Mouse (Mus musculus) heart, postnatal 0 days (tissue): ENCODE data around the gene Flt3l. TPM values are rescaled to one million over a fixed set of nuclear protein-coding genes. Genes with fewer than 3 reads are reported as not detected.
A peak's percentile ranks its signal among the peaks of the same experiment; 100 is the strongest.

Experiments
- ATAC-seq: fragments of 200-750 bp; cut with Nextera tagmentation; 2 replicates; pipeline ENCODE4 v1.8.0; 2017; ENCODE audit warnings: low read depth, moderate number of reproducible peaks, moderate library complexity; ENCODE audit not compliant: insufficient read depth
- DNase-seq: peaks from one replicate; pipeline ENCODE4 v3.0.0-alpha.2; 2016; ENCODE audit warnings: low spot score
- H3K27ac ChIP-seq: fragments of 300-500 bp; sonication (generic); 2 replicates; pipeline ENCODE4 v1.5.1; 2014; ENCODE audit warnings: low read depth, mild to moderate bottlenecking
- H3K27me3 ChIP-seq: fragments of 300-500 bp; sonication (generic); 2 replicates; pipeline ENCODE4 v1.6.1; 2014; ENCODE audit warnings: low read length, mixed read lengths; ENCODE audit not compliant: control insufficient read depth, insufficient read depth
- H3K36me3 ChIP-seq: fragments of 300-500 bp; sonication (generic); replicated peaks from 2 replicates; pipeline ENCODE4 v1.6.1; 2014; ENCODE audit warnings: low read length, mixed read lengths; ENCODE audit not compliant: control insufficient read depth, insufficient read depth
- H3K4me1 ChIP-seq: fragments of 300-500 bp; sonication (generic); 2 replicates; pipeline ENCODE4 v1.6.1; 2014; ENCODE audit warnings: antibody characterized with exemption; ENCODE audit not compliant: control insufficient read depth, insufficient read depth
- H3K4me2 ChIP-seq: fragments of 300-500 bp; sonication (generic); 2 replicates; pipeline ENCODE4 v1.6.1; 2014; ENCODE audit warnings: low read depth, mild to moderate bottlenecking, low read length, moderate library complexity
- H3K4me3 ChIP-seq: fragments of 300-500 bp; sonication (generic); 2 replicates; pipeline ENCODE4 v1.5.1; 2014; ENCODE audit warnings: low read depth, low read length
- H3K9ac ChIP-seq: fragments of 300-500 bp; sonication (generic); replicated peaks from 2 replicates; pipeline ENCODE4 v1.6.1; 2014; ENCODE audit warnings: low read depth, low read length, mixed read lengths
- H3K9me3 ChIP-seq: fragments of 300-500 bp; sonication (generic); replicated peaks from 2 replicates; pipeline ENCODE4 v1.6.1; 2016; ENCODE audit warnings: low read length; ENCODE audit not compliant: control insufficient read depth
- CTCF ChIP-seq: IDR thresholded peaks from 2 replicates; pipeline ENCODE4 v1.5.1; 2016; ENCODE audit warnings: antibody characterized with exemption, control low read depth, low read depth
- EP300 ChIP-seq: IDR thresholded peaks from 2 replicates; pipeline ENCODE4 v1.6.1; 2016; ENCODE audit warnings: antibody characterized with exemption, low read depth
- WGBS: fragments of 180-500 bp; shearing (Covaris S2); extraction: QIAGEN DNeasy Blood & Tissue Kit; methylation state at CpG from one replicate; pipeline ENCODE4 v1.1.7; 2014; 5-methylcytosine and 5-hydroxymethylcytosine counted together
- microRNA counts: library from miRNA; unstranded; fragments of <30 nt; microRNA quantifications from one replicate; lab custom pipeline; 2015
- microRNA-seq: library from miRNA; unstranded; fragments of <30 nt; microRNA quantifications from one replicate; pipeline ENCODE4, GENCODE M21; 2016
- polyA plus RNA-seq: library from polyadenylated mRNA; unstranded; fragments of >200 nt; fragmentation: Nextera tagmentation; extraction: Ambion mirVana; gene quantifications from 2 replicates; pipeline ENCODE4 v1.2.1, GENCODE M21; 2015
- total RNA-seq: library from RNA; depleted of rRNA; stranded (reverse); fragments of >200 nt; gene quantifications from 2 replicates; pipeline ENCODE4 v1.2.3, GENCODE M21; 2014; ENCODE audit warnings: low replicate concordance; rRNA removed

Gene Flt3l
- total and polyA plus RNA-seq, 2 experiments from 2014 or later: 1.8 to 23.3 TPM

DNA sequence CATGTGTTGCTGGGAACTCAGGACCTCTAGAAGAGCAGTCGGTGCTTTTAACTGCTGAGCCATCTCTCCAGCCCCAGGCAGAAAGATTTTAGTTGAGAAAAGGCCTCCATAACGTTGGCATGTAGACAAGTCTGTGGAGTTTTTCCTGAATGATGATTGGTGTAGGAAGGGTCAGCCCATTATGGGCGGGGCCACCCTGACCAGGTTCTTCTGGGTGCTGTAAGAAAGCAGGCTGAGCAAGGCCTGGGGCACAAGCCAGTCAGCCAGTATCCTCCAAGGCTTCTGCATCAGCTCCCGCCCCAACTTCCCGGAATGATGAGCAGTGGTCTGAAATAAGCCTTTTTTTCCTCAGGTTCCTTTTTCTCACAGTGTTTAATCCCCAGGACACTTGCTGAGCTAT, 55.2 kb downstream of the Flt3l start:
- TF ChIP-seq EP300: no peak
- TF ChIP-seq CTCF: no peak
- no peaks in the 10 kb centered on the region for H3K27me3 ChIP-seq
- H3K4me1 ChIP-seq: peaks cover 2% of the 10 kb centered on the region; the same call in 1 of the 2 replicates
- no peak overlapping the region for H3K4me3 ChIP-seq
- ATAC-seq: no peak
- no peak overlapping the region for H3K4me2 ChIP-seq
- no peaks in the 10 kb centered on the region for H3K9me3 ChIP-seq
- no peak overlapping the region for H3K9ac ChIP-seq
- peaks cover 22% of the 10 kb centered on the region for H3K36me3 ChIP-seq
- WGBS: 55% methylated on average over 5 of the region's 5 CpGs
- no peak overlapping the region for H3K27ac ChIP-seq
- DNase-seq: no peak

DNA sequence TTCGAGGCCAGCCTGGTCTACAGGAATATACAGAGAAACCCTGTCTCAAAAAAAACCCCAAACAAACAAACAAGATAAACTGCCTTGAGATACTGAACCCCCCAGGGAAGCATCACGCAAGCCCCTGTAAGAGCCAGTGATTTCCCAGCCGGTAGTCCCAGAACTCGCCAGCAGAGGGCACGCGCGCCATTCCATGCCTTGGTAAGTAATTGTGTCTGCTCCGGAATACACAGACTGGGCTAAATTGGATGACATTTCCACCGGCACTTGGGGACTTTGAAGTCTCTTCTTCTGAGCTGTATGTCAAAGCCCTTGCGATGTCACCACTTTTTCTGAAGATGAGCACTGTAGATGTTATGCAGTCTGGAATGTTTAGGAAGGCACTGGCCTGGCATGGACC, 56.4 kb downstream of the Flt3l start:
- H3K4me2 ChIP-seq: no peak overlapping the region
- peaks cover 23% of the 10 kb centered on the region for H3K36me3 ChIP-seq
- no peaks in the 10 kb centered on the region for H3K9me3 ChIP-seq
- H3K4me1 ChIP-seq: peaks cover 9% of the 10 kb centered on the region; the same call in 1 of the 2 replicates
- H3K4me3 ChIP-seq: no peak overlapping the region
- no peak overlapping the region for H3K9ac ChIP-seq
- under 1% methylated on average over 10 of the region's 10 CpGs for WGBS
- DNase-seq (peak; percentile 81), ATAC-seq (peak; percentile 33; the same call in 1 of the 2 replicates)
- H3K27me3 ChIP-seq: no peaks in the 10 kb centered on the region
- TF ChIP-seq CTCF (peak; percentile 94), EP300 (no peak)
- no peak overlapping the region for H3K27ac ChIP-seq

MicroRNAs encoded within 50 kb of the gene (microRNA counts, 519-probe panel; counts per million panel counts)
- 1,491 counts per million, percentile 13 among the panel's probes with 10 or more counts for microRNA mmu-miR-150 (lab: Ali Mortazavi, UCI)

Small RNA genes lying within 50 kb of the gene (microRNA-seq; reads per million reads assigned to microRNA genes)
- gene Mir150 (40.2 reads per million, percentile 44 among the genes with 10 or more reads in this experiment), gene Mir5121 (5.7 reads per million, percentile 23 among the genes with 10 or more reads in this experiment), gene Mir7055 (not detected)

Other genes starting within 250 kb of the Flt3l start
Only the 30 nearest of the 33 such genes appear.
- gene Ap2a1, start 206.9 kb downstream of the Flt3l start, total RNA-seq: 63.1 and 99.0 TPM in 2 replicates
- gene Ap2a1, start 206.9 kb downstream of the Flt3l start, polyA plus RNA-seq: 36.2 and 37.1 TPM in 2 replicates
- gene Tsks, start 193.2 kb downstream of the Flt3l start, total RNA-seq: not detected in 2 replicates
- 0.16 and 0.27 TPM in 2 replicates for gene Tsks, start 193.2 kb downstream of the Flt3l start, polyA plus RNA-seq
- gene Cpt1c, start 161.6 kb downstream of the Flt3l start, total RNA-seq: 7.5 and 12.7 TPM in 2 replicates
- 3.4 and 3.9 TPM in 2 replicates for gene Cpt1c, start 161.6 kb downstream of the Flt3l start, polyA plus RNA-seq
- gene Prmt1, start 149.9 kb downstream of the Flt3l start, total RNA-seq: 152 and 173 TPM in 2 replicates
- gene Prmt1, start 149.9 kb downstream of the Flt3l start, polyA plus RNA-seq: 271 and 300 TPM in 2 replicates
- gene Irf3, start 138.8 kb downstream of the Flt3l start, total RNA-seq: 31.7 and 61.1 TPM in 2 replicates
- 44.8 and 51.7 TPM in 2 replicates for gene Irf3, start 138.8 kb downstream of the Flt3l start, polyA plus RNA-seq
- gene Bcl2l12, start 137.7 kb downstream of the Flt3l start, total RNA-seq: 20.3 and 22.0 TPM in 2 replicates
- 25.5 and 27.5 TPM in 2 replicates for gene Bcl2l12, start 137.7 kb downstream of the Flt3l start, polyA plus RNA-seq
- 37.8 and 38.9 TPM in 2 replicates for gene Scaf1, start 120.1 kb downstream of the Flt3l start, total RNA-seq
- gene Scaf1, start 120.1 kb downstream of the Flt3l start, polyA plus RNA-seq: 15.9 and 17.9 TPM in 2 replicates
- 38.4 and 62.0 TPM in 2 replicates for gene Rras, start 118.5 kb downstream of the Flt3l start, total RNA-seq
- gene Rras, start 118.5 kb downstream of the Flt3l start, polyA plus RNA-seq: 85.7 and 90.0 TPM in 2 replicates
- gene Prr12, start 83.6 kb downstream of the Flt3l start, total RNA-seq: 5.4 and 12.5 TPM in 2 replicates
- gene Prr12, start 83.6 kb downstream of the Flt3l start, polyA plus RNA-seq: 3.8 TPM in 2 replicates
- 21.5 and 73.9 TPM in 2 replicates for gene Nosip, start 74.0 kb downstream of the Flt3l start, total RNA-seq
- gene Nosip, start 74.0 kb downstream of the Flt3l start, polyA plus RNA-seq: 38.2 and 43.7 TPM in 2 replicates
- 8.3 and 22.0 TPM in 2 replicates for gene Prrg2, start 73.8 kb downstream of the Flt3l start, total RNA-seq
- gene Prrg2, start 73.8 kb downstream of the Flt3l start, polyA plus RNA-seq: 12.4 and 13.3 TPM in 2 replicates
- gene Rcn3, start 44.2 kb downstream of the Flt3l start, total RNA-seq: 125 and 141 TPM in 2 replicates
- gene Rcn3, start 44.2 kb downstream of the Flt3l start, polyA plus RNA-seq: 100 and 108 TPM in 2 replicates
- gene Fcgrt, start 32.6 kb downstream of the Flt3l start, total RNA-seq: 48.9 and 51.6 TPM in 2 replicates
- gene Fcgrt, start 32.6 kb downstream of the Flt3l start, polyA plus RNA-seq: 59.5 and 67.9 TPM in 2 replicates
- 1,106 and 1,247 TPM in 2 replicates for gene Rps11, start 12.0 kb downstream of the Flt3l start, total RNA-seq
- 730 and 757 TPM in 2 replicates for gene Rps11, start 12.0 kb downstream of the Flt3l start, polyA plus RNA-seq
- gene Rpl13a, start 7.7 kb downstream of the Flt3l start, total RNA-seq: 1,443 and 1,972 TPM in 2 replicates
- 780 and 809 TPM in 2 replicates for gene Rpl13a, start 7.7 kb downstream of the Flt3l start, polyA plus RNA-seq
- 0.19 and 0.23 TPM in 2 replicates for gene Gm45713, start 201 bp downstream of the Flt3l start, total RNA-seq
- 0.29 and 0.78 TPM in 2 replicates for gene Gm45713, start 201 bp downstream of the Flt3l start, polyA plus RNA-seq
- gene Pih1d1, start 17.9 kb upstream of the Flt3l start, total RNA-seq: 142 and 152 TPM in 2 replicates
- gene Pih1d1, start 17.9 kb upstream of the Flt3l start, polyA plus RNA-seq: 56.3 and 60.0 TPM in 2 replicates
- 29.2 and 40.1 TPM in 2 replicates for gene Aldh16a1, start 18.2 kb upstream of the Flt3l start, total RNA-seq
- 18.2 and 22.8 TPM in 2 replicates for gene Aldh16a1, start 18.2 kb upstream of the Flt3l start, polyA plus RNA-seq
- gene Slc17a7, start 27.5 kb upstream of the Flt3l start, total RNA-seq: 7.5 and 12.7 TPM in 2 replicates
- 4.3 and 5.4 TPM in 2 replicates for gene Slc17a7, start 27.5 kb upstream of the Flt3l start, polyA plus RNA-seq
- gene Gfy, start 43.1 kb upstream of the Flt3l start, total RNA-seq: not detected in 2 replicates
- gene Gfy, start 43.1 kb upstream of the Flt3l start, polyA plus RNA-seq: not detected in 2 replicates
- gene Pth2, start 44.6 kb upstream of the Flt3l start, total RNA-seq: not detected in 2 replicates
- not detected in 2 replicates for gene Pth2, start 44.6 kb upstream of the Flt3l start, polyA plus RNA-seq
- gene Ccdc155, start 68.5 kb upstream of the Flt3l start, total RNA-seq: not detected in 2 replicates
- gene Ccdc155, start 68.5 kb upstream of the Flt3l start, polyA plus RNA-seq: 0.14 and 0.25 TPM in 2 replicates
- not detected in 2 replicates for gene Dkkl1, start 75.7 kb upstream of the Flt3l start, total RNA-seq
- gene Dkkl1, start 75.7 kb upstream of the Flt3l start, polyA plus RNA-seq: 0.27 TPM in 1 of 2 replicates, not detected in the other
- gene Tead2, start 79.3 kb upstream of the Flt3l start, total RNA-seq: 50.6 and 72.2 TPM in 2 replicates
- 41.1 and 42.8 TPM in 2 replicates for gene Tead2, start 79.3 kb upstream of the Flt3l start, polyA plus RNA-seq
- 0.97 TPM in 1 of 2 replicates, not detected in the other for gene Cd37, start 102.7 kb upstream of the Flt3l start, total RNA-seq
- gene Cd37, start 102.7 kb upstream of the Flt3l start, polyA plus RNA-seq: 1.9 and 2.3 TPM in 2 replicates
- gene Slc6a16, start 104.7 kb upstream of the Flt3l start, total RNA-seq: not detected in 2 replicates
- 0.10 TPM in 1 of 2 replicates, not detected in the other for gene Slc6a16, start 104.7 kb upstream of the Flt3l start, polyA plus RNA-seq
- gene Slc6a21, start 141.1 kb upstream of the Flt3l start, total RNA-seq: not detected in 2 replicates
- gene Slc6a21, start 141.1 kb upstream of the Flt3l start, polyA plus RNA-seq: not detected in 2 replicates
- 15.8 and 44.0 TPM in 2 replicates for gene Trpm4, start 197.3 kb upstream of the Flt3l start, total RNA-seq
- gene Trpm4, start 197.3 kb upstream of the Flt3l start, polyA plus RNA-seq: 14.2 and 15.2 TPM in 2 replicates
- 38.8 and 39.7 TPM in 2 replicates for gene Hrc, start 198.9 kb upstream of the Flt3l start, total RNA-seq
- gene Hrc, start 198.9 kb upstream of the Flt3l start, polyA plus RNA-seq: 43.8 and 45.9 TPM in 2 replicates
- 0.15 and 1.8 TPM in 2 replicates for gene Ppfia3, start 230.6 kb upstream of the Flt3l start, total RNA-seq
- gene Ppfia3, start 230.6 kb upstream of the Flt3l start, polyA plus RNA-seq: 0.58 and 0.68 TPM in 2 replicates